Mouse (Mus musculus) lung, postnatal 0 days (tissue): ENCODE data around the gene Zfp970.
"Not testable (repeated sequence)": the region's sequence is repeated elsewhere in the genome, so short reads cannot be mapped to it uniquely, and the experiment has no call there.

ENCODE experiments used
- CTCF ChIP-seq: IDR thresholded peaks from 2 replicates; pipeline ENCODE4 v1.5.1; 2016; ENCODE audit warnings: antibody characterized with exemption, mild to moderate bottlenecking
- EP300 ChIP-seq: IDR thresholded peaks from 2 replicates; pipeline ENCODE4 v1.6.1; 2016; ENCODE audit warnings: antibody characterized with exemption, mild to moderate bottlenecking, control low read depth

- not testable (repeated sequence) for TF ChIP-seq CTCF, EP300
Measured at GRCm38 (mm10) chr2:177518354-177518753, 53.8 kb downstream of the Zfp970 start.
